Mouse (Mus musculus): ENCODE data around the gene Gal3st2.
"Not testable (repeated sequence)": the region's sequence is repeated elsewhere in the genome, so short reads cannot be mapped to it uniquely, and the experiment has no call there.

Gal3st2 gene

DNA sequence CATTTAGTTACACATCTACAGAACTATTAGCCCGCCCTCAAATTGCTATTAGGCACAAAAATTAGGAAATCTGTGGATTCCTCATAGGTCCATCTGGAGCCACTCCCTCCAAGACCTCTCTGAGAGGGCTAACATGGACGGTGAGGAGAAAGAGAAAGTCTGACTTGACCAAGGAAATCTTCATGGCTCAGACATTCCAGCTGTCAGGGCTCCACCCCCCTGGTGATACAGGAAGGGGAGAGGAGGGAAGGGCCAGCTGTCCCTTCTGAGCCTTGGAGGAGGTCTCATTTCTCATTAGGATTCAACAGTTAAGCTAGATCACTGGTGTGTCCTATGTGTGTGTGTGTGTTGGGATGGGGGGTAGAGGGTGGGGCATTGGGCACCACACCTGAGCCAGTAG is at the start of gene Gal3st2:
Gene Gal3st2, plus strand, starts transcription at position 259 of the 400 bp plus-strand sequence.
- not testable (repeated sequence) for DNase-seq (ENCODE audit: low spot score in 2 of 2)

DNA sequence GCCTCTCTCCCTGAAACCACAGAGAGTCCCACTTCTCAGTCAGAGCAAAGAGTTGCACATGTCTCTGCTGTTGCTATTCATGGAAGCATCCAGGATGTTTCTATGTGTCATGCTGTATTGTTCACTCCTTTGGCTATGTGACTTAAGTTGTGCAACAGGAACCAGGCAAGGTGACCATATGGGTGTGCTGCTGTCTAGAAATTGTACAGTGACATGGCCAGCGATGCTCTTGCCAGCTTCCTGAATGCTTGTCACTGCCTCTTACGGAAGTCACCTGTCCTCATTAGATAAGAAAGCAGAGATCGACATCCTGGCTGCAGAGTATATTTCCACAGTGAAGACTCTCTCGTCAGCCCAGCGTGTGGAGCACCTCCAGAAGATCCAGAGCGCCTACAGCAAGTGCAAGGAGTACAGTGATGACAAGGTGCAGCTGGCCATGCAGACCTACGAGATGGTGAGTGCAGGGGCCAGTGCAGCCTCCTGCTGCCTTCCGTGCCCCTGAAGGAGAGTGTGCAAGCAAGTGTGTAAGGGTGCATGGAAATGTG is 49.5 kb upstream of the Gal3st2 start:
- no peak for DNase-seq (ENCODE audit: low spot score in 2 of 2)

DNA sequence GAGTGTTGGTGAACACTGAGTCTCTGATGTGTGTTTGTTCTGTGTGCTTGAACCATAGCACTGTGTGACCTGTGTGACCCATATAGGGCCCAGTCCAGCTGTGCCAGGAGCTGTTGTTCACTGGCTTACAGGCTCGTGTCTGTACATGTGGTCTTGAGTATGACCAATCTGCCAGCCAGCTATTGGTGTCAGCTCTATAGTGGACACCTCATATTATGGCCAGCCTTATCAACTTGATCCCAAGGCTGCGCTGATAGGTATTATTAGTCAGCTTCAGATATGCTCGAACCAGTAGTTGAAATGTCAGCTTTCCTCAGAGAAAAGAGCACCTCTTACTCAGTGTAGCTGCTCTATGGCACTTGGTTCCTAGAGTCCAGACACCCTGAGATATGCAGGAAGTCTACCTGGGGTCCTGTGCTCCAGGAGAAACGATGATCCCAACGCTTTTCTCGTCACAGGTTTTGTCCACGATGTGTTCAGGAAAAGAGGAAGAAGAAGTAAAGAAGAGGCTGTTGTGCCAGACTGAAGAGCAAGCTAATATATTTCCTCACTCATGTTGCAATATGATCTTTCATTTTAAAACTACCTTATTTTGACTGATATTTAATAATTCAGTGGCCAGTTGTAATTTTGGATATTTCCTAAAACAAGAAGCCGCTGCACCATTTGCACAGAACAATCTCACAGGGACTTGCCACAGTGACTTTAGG is 43.1 kb upstream of the Gal3st2 start:
- no peak for DNase-seq (ENCODE audit: low spot score in 2 of 2)

DNA sequence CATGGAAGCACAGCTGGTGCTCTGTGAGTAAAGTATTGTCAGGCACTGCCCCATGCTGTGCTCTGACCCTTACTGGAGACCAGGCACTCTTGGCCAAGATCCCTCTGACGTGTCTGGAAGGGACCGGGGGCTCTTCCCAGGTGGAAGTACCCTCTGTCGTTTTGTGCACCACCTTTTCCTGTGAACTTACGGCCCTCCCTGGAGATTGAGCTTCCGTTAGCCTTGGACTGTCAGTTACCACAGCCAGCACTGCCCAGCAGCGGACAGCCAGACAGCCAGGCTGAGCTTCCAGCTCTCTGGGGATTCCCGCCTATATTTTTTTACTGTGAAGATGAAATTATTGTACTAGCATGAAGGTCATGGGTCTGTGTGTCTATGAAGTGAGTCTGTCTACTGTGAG is 42.4 kb upstream of the Gal3st2 start:
- DNase-seq (ENCODE audit: low spot score in 2 of 2), result no peak

DNA sequence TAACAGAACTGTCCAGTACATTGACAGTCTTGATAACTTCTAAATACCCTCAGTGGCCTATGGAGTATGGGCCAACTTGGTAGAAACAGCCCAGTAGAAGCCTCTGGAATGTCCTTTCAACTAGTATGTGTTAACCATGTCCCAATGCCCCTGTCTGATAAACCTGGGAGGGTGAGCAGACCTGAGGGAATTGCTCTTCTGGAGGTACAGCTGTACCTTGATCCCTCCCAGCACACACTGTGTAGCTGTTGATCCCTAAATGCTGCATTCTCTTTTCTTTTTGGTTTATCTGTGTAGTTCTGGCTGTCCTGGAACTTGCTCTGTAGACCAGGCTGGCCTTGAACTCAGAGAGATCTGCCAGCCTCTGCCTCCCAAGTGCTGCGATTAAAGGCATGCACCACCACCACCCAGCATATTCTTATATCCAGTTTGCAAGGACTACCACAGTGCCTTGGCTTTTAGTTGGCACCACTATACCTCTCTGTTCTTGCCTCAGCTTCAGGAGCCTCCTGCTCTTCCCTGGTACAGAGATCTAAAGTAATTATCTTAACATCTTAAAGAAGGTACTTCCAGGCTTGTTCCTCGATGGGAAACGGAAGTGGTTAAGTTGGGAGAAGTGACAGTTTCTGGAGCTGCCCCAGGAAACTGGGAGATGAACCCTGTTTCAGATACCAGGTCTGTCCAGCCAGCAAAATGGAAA is 37.2 kb upstream of the Gal3st2 start:
- DNase-seq (ENCODE audit: low spot score in 2 of 2), result no peak

DNA sequence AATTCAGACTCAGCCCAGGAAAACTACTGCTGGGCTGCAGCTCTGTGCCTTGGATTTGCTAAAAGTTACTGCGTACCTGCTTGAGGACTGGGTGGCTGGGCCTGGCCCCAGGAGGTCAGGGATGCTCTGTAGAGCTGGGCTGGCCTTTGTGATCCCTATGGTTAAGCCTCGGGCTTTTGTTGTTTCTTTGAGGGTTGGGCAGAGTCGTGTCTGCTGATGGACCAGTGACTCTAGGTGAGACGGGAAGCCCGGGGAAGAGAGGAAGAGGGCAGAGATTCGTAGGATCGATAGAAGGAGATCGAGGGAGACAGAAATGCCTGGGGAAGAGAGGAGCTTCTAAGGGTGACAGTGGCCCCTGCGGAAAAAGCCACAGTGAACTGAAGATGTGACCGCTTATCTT is 36.5 kb upstream of the Gal3st2 start, which contains the start of gene D2hgdh:
Gene D2hgdh, plus strand, starts transcription at position 301 of the 400 bp plus-strand sequence.
- no peak for DNase-seq (ENCODE audit: low spot score in 2 of 2)

DNA sequence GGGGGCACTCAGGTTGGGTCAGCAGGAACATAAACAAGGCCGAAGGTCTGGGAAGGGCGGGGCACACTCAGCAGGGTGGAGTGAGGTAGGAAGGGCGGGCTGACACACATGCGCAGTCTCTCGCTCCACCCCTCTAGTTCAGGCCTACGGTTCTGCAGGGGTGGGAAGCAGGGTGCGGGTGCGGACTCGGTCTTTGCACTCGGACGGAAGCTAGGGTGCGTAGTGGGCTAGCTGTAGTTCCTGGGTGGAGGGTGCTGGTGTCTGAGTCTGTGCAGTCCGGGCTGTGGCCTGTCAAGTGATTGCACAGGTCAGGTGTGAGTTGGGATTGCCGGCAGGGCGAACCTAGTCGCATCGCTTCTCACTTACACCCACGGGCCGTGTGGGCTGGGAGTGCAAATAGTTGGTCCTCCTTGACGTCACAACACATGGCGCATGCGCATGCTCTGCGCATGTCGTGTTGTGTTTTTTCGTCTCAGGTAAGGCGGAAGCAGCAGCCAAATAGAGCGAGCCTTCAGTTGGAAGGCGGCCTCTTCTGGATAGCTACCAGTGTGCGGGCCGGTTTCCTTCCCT is 35.9 kb upstream of the Gal3st2 start:
- DNase-seq (ENCODE audit: low spot score in 2 of 2), result peak; percentile 93 to 95

DNA sequence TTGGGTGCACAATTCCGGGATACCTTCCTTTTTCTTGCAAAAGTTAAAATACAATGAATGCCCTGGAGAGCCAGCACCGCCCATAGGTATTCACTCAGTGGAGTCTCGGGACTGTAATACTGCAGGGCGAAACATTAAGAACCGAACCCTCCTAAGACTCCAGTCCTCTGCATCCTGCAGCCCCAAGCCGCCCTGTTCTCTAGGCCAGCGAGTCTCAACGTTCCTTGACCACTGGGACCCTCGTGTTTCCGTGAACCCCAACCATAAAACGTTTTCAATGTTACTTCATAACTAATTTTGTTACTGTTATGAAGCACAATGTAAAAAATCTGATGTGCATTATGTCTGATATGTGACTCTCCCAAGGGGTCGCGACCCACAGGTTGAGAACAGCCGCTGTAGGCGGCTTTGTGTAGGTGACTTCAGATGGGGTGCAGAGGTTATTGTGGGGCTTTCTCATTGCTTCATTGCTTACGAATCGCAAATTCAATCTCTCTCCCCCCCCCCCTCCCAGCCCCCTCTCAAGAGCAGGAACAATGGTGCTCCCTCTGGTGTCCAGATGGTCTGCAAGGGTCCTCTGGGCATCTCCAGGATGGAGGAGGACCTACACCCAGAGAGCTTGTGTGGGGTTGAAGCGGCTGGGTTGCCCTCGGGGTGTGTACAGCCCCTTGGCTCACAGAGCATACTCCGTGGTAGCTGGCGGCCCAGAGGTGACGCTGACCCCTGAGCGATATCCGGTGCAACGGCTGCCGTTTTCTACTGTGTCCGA is 35.2 kb upstream of the Gal3st2 start:
- DNase-seq (ENCODE audit: low spot score in 2 of 2), result no peak

DNA sequence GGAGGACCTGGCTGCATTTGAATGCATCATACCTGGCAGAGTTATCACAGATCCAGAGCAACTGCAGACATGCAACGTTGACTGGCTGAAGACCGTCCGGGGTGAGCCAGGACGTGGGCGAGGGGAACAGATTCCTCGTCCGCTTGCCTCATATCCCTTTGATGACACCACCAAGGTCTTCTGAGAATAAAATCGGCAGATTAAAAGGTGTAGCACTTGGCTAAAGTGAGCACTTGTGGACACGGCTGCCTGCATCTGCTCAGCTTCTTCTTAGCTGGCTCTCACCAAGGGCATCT is 34.6 kb upstream of the Gal3st2 start:
- DNase-seq (ENCODE audit: low spot score in 2 of 2), result no peak

DNA sequence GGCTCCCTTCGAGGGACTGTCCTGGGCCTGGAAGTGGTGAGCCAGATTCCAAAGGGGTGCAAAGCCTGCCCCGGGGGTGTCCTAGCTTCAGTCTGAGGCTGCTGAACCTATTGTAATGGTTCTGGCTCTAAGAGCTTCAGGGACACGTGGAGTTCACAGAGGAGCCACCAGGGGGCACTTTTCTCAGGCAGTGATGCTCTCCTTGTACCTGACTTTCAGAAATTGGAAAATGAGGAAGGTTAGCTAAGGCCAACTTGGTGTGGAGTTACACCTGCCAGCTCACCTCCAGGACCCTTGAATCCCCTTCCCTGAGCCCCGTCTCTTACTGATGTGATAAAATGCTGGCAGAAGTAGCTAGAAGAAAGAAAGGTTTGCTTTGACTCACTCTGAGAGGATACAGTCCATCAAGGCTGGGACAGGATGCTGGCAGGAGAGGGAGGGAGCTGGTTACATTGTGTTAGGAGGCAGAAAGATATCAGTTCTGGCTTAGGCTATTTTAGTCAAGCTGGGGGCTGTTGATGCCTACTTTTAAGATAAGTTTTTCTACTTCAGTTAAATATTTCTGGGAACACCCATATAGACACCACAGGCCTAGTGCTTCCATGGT is 28.2 kb upstream of the Gal3st2 start:
- DNase-seq (ENCODE audit: low spot score in 2 of 2), result peak in 1 of 2 experiments; percentile 56

DNA sequence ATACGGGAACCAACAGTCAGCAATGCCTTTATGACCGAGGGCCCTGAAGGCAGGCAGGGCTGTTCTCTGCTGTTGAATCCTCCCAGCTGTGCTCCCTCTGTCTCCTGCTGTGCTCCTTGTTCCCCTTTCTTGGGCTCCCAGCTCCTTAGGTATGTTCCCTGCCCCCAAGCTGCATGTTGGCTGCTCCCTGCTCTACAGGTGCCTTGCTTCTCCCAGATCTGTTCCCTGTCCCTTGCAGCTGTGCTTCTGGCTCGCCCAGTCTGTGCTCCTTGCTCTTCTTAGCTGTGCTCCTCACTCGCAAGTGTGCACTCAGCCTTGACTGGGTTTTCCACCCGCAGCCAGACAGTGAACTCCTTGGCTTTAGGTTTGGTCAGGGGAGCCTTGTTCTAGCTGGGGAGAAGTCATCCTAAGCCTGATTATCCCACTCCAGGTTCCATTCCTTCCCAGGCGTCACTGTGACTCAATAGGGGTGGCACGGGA is 26.4 kb upstream of the Gal3st2 start:
- peak in 1 of 2 experiments; percentile 64 for DNase-seq (ENCODE audit: low spot score in 2 of 2)

DNA sequence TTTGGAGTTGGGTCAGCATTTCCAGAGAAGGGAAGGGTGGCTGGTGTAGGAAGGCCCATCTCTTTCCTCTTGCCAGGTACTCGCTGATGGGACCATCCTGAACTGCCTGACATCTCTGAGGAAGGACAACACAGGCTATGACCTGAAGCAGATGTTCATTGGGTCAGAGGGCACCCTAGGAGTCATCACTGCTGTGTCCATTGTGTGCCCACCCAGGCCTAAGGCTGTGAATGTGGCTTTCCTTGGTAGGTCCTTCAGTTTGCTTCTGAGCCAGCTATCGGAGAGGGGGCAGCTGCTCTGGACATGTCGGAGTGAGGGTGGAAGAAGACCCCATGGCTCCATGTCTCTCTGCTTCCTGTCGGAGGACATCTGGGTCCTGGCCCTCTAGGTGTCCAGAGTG is 25.9 kb upstream of the Gal3st2 start:
- DNase-seq (ENCODE audit: low spot score in 2 of 2), result peak in 1 of 2 experiments; percentile 67

DNA sequence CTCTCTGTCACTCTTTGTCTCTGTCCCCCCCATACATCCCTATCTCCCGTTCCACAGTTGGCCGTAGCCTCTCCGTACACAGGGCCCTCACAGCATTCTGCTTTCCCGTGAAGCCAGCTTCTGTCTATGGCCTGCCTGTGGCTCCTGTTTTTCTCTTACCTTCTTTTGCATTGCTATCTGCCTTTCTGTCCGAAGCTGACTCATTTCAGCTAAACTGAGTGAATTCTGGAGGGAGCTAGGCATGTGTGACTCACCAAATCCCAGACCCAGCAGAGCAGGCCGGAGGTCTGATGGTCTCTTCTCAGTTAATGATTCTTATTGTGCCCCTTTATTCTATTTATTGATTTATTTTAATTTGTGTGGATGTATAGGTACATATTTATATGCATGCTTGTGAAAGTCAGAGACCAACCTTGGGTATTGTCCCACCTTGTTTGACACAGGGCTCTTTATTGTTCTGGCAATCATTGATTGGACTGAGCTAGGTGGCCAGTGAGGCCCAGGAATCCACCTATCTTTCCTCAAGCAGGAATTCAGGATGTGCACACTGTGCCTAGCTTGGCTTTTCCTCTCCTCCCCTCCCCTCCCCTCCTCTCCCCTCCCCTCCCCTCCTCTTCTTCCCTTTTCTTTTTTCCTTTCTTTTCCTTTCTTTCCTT is 25.1 kb upstream of the Gal3st2 start:
- DNase-seq (ENCODE audit: low spot score in 2 of 2), result peak in 1 of 2 experiments; percentile 60

DNA sequence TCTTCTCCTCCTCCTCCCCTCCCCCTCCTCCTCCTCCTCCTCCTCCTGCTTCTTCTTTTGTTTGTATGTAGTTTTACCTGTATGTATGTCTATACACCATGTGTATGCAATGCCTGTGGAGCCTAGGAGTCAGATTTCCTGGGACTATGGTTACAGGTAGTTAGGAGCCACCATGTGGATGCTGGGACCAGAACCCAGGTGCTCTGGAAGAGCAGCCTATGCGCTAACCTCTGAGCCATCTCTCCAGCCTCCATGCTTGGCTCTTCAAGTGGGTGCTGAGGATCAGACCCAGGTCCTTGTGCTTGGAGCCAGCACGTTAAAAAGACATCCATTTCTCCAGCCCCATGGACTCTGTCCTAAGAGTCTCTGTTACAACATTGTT is 24.6 kb upstream of the Gal3st2 start:
- DNase-seq (ENCODE audit: low spot score in 2 of 2), result peak in 1 of 2 experiments; percentile 53

DNA sequence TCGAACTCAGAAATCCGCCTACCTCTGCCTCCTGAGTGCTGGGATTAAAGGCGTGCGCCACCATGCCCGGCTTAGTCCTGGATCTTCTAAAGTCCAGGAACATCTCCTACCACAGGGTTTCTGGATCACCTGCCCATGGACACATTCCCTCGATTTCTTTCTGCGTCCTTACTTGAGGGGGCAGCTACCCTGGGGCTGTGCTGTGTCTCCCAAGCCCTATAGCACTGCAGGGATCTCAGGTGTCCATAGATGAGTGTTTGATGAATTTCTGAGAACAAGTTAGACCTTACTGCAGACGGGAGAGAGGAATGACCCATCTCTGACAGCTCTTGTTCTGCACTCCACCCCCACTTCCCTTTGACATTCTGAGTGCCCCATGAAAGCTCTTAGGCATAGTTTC is 23.8 kb upstream of the Gal3st2 start:
- peak in 1 of 2 experiments; percentile 55 for DNase-seq (ENCODE audit: low spot score in 2 of 2)

DNA sequence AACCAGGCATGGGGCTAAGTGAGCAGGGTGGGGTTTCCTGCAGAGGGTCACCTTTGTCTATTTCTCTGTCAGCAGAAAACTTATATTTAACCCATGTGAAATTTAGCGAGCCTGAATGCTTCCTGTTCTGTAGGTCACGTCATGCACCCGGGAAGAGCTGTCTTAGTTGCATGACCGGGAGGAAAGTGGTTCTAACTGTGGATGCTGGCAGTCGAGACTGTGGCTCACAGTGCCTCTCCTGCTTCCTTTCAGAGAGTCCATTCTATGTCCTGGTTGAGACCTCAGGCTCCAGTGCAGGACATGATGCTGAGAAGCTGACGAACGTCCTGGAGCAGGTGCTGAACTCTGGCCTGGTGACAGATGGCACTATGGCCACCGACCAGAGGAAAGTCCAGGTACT is 22.5 kb upstream of the Gal3st2 start:
- peak in 1 of 2 experiments; percentile 52 for DNase-seq (ENCODE audit: low spot score in 2 of 2)

DNA sequence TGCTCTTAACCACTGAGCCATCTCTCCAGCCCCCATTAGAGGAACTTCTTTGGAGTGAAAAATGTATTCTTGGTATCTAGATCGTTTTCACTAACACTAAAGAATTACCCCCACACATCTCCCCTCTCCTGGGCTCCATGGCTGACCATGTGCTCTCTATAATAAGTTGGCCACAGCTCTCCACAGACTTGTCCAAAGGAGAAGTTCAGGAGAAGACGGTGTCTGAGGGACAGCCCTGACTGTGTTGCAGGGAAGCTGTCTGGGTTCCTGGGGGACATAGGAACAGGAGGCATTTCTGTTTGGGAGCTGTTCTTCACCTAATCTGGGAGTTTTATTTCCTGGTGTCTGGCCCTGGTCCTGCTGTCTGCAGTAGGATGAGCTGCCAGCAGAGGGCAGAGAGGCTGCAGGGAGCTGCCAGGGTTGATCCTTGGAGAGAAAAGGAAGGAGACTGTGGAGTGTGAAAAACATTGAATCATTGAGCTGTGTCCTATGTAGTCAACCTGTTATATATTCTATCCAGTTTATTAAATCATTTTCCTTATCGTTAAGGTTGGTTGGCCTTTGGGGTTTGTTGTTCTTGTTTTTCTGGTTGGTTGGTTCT is 15.2 kb upstream of the Gal3st2 start:
- not testable (repeated sequence) for DNase-seq (ENCODE audit: low spot score in 2 of 2)

DNA sequence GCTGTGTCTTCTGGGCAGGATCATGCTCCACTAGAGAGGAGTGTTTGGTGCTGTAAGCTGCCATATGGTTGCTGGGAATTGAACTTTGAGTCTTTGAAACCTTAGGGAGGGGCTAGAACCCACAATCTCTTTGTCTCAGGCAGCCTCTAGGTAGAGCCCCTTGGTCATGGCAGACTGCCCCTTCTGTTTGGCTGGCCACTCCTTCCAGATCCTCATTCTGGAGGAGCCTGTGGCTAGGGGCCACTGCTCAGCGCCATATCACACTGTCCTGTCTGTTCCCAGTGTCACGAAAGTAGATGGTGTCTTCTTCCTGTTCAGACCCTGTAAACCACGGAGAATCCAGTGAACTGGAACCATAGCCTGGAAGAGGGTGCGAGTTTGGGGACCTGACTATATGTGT is 5.3 kb upstream of the Gal3st2 start:
- DNase-seq (ENCODE audit: low spot score in 2 of 2), result not testable (repeated sequence)

DNA sequence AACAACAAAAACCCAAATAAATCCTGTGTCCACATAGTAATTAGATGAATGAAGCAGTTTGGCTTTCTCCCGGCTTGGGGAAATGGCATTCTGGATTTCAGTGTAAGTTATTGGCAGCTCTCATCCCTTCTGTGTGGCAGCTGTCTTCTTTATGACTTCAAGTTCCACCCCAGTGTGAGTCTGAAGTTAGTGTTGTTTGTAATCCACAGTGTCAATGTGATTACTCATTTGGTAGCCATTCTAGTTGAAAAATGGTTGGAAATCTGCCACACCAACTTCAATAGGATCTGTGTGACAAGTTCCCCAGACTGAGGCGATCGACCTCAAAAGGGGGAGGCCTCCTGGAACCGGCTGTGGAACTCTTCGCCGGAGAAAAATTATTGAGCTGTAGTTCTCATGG is 3.7 kb upstream of the Gal3st2 start:
- no peak for DNase-seq (ENCODE audit: low spot score in 2 of 2)

DNA sequence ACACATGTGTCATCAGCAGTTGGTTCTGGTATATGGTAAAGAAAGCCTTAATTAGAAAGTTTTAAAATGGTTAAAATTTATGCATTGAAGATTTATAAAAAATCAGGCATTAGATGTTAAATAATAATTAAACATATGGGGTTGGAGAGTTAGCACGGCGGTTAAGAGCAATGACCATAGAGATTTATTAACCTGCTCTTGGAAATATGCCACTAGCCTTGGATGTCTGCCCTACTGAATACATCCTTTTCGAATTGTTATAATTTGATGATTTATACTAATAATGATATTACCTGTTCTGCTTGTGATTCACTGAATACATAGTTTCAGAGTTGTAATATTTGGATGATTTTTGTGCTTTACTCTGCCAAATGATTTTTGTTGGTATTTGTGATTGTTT is 3.1 kb upstream of the Gal3st2 start:
- DNase-seq (ENCODE audit: low spot score in 2 of 2), result no peak

DNA sequence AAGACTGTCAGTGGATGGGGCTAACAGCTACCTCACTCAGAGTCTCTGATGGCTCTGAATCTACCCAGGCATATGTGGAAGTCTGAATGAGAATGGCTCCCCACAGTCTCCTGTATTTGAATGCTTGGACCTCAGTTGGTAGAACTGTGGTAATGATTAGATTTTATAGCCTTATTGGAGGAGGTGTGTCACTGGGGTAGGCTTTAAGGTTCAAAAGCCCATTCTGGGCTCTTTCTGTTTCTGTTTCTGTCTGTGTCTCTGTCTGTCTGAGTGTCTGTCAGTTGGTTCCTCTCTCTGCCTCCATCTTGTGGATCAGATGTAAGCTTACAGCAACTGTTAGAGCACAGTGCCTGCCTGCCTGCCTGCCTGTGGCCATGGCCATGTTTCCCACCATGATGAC is 1.5 kb upstream of the Gal3st2 start:
- no peak for DNase-seq (ENCODE audit: low spot score in 2 of 2)

All from spleen, postnatal 4 days (tissue).